Mouse (Mus musculus) liver, embryonic 14.5 days (tissue): ENCODE data around the gene Xntrpc. TPM values are rescaled to one million over a fixed set of nuclear protein-coding genes. Genes with fewer than 3 reads are reported as not detected.

Experiments used
- ATAC-seq: fragments of 200-750 bp; cut with Nextera tagmentation; 2 replicates; pipeline ENCODE4 v1.8.0; 2017; ENCODE audit warnings: moderate number of reproducible peaks, mild to moderate bottlenecking, moderate library complexity; ENCODE audit not compliant: insufficient read depth
- DNase-seq, 3 experiments: peaks; one replicate each; pipeline ENCODE4 v3.0.0-alpha.2; 2012 to 2013; ENCODE audit warnings: low read depth in 3 of 3, low spot score in 3 of 3
- H3K27ac ChIP-seq: fragments of 300-500 bp; sonication (generic); 2 replicates; pipeline ENCODE4 v1.5.1; 2014; ENCODE audit warnings: moderate library complexity, mild to moderate bottlenecking, control low read depth, inconsistent platforms
- H3K27me3 ChIP-seq: fragments of 300-500 bp; sonication (generic); 2 replicates; pipeline ENCODE4 v1.6.1; 2014; ENCODE audit warnings: mild to moderate bottlenecking, low read length, moderate library complexity; ENCODE audit not compliant: control insufficient read depth, insufficient read depth
- H3K36me3 ChIP-seq: fragments of 300-500 bp; sonication (generic); replicated peaks from 2 replicates; pipeline ENCODE4 v1.6.1; 2014; ENCODE audit warnings: low read depth; ENCODE audit not compliant: control insufficient read depth, insufficient read depth
- H3K4me1 ChIP-seq, 2 experiments: fragments of 200-500 bp in 1 of 2; fragments of 300-500 bp in 1 of 2; sonication (generic) in 1 of 2; replicated peaks; 2 replicates each; pipeline ENCODE4 v1.6.1; 2012 to 2014; ENCODE audit warnings: antibody characterized with exemption in 1 of 2, inconsistent platforms in 1 of 2, low read length in 1 of 2; ENCODE audit not compliant: control insufficient read depth in 2 of 2, insufficient read depth in 2 of 2
- H3K4me2 ChIP-seq: fragments of 300-500 bp; sonication (generic); 2 replicates; pipeline ENCODE4 v1.6.1; 2014; ENCODE audit warnings: low read depth, mild to moderate bottlenecking, control low read depth, moderate library complexity
- H3K4me3 ChIP-seq, 2 experiments: fragments of 200-500 bp in 1 of 2; fragments of 300-500 bp in 1 of 2; sonication (generic) in 1 of 2; 2 replicates each; pipeline ENCODE4 v1.5.1; 2012 to 2014; ENCODE audit warnings: low read depth in 2 of 2, low read length in 2 of 2, mild to moderate bottlenecking in 2 of 2, control low read depth in 1 of 2, inconsistent platforms in 1 of 2, moderate library complexity in 1 of 2; ENCODE audit not compliant: insufficient read depth in 1 of 2
- H3K9ac ChIP-seq: fragments of 300-500 bp; sonication (generic); replicated peaks from 2 replicates; pipeline ENCODE4 v1.6.1; 2014; ENCODE audit warnings: mild to moderate bottlenecking, control low read depth, moderate library complexity
- H3K9me3 ChIP-seq: fragments of 300-500 bp; sonication (generic); 2 replicates; pipeline ENCODE4 v1.6.1; 2016; ENCODE audit warnings: low read length, mixed read lengths; ENCODE audit not compliant: control insufficient read depth
- CTCF ChIP-seq: IDR thresholded peaks from 2 replicates; pipeline ENCODE4 v1.5.1; 2016; ENCODE audit warnings: antibody characterized with exemption, low read depth, control low read depth
- EP300 ChIP-seq: IDR thresholded peaks from 2 replicates; pipeline ENCODE4 v1.6.1; 2016; ENCODE audit warnings: antibody characterized with exemption, low read depth
- WGBS: fragments of 180-500 bp; shearing (Covaris S2); extraction: QIAGEN DNeasy Blood & Tissue Kit; methylation state at CpG from one replicate; pipeline ENCODE4 v1.1.7; 2014; ENCODE audit not compliant: insufficient replicate concordance; 5-methylcytosine and 5-hydroxymethylcytosine counted together
- polyA plus RNA-seq, 2 experiments: library from polyadenylated mRNA; depleted of rRNA in 1 of 2; stranded (reverse) in 1 of 2; unstranded in 1 of 2; fragments of >200 nt; fragmentation: Nextera tagmentation in 1 of 2; extraction: Ambion mirVana in 1 of 2; gene quantifications; 2 replicates each; pipeline versions ENCODE4 v1.2.1 to v1.2.3; 2012 to 2014

The Xntrpc gene
- polyA plus RNA-seq (2012; rRNA removed): 1.1 and 1.5 TPM in 2 replicates
- 0.20 and 0.36 TPM in 2 replicates for polyA plus RNA-seq (2014; fragmentation: Nextera tagmentation; extraction: Ambion mirVana)

DNA sequence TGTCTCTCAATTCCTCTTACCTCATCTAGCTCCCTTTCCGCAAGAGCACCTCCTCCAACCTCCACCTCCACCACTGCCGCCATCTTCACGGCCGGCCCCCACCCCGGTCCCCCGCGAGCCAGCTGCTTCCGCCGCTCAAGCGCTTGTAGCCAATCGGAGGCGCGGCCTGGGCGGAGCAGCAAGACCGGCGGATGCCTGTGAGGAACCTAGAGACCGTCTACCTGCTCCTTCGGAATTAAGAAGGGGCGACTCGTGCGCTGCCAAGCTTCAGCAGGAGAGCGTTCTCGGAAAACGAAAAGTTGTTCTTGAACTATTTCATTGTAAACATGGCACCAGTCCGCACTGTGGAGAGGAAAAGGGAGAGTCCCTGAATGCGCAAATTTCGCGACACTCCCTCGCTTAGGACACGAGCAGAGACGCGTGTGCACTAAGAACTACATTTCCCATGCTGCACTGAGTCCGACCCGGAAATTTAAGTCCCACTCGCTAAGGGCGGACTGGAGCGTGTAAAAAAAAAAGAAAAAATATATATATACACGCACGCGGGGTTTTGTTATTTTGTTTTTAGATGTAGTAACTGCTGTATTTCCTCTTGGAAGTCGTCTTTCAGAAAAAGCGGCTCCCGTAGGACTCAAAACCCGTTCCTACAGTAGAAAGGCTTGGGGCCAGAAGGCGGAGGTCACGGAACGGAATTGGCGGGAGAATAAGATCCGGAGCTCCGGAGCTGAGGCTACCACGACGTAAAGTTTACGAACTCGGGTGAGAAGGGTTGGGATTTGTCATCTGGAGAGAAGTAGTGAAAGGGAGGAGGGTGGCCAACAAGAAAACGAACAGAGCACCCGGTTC is at the start of gene Xntrpc, which contains the start of the genes Rnf121 and Xndc1:
Gene Xntrpc, plus strand, starts transcription at position 668 of the 846 bp plus-strand sequence.
Gene Rnf121, minus strand, starts transcription at position 424 of the 846 bp plus-strand sequence.
Gene Xndc1, plus strand, starts transcription at position 466 of the 846 bp plus-strand sequence.
- WGBS: under 1% methylated on average over 56 of the region's 56 CpGs
- Histone ChIP-seq H3K4me3 (peak within 1 kb of the TSS; percentile 77 to 99), H3K27me3 (no peaks in the 10 kb centered on the region), H3K27ac (peak within 1 kb of the TSS; percentile 43), H3K9me3 (no peaks in the 10 kb centered on the region), H3K36me3 (no peaks in the 10 kb centered on the region; the same call in 1 of the 2 replicates), H3K9ac (peak within 1 kb of the TSS; percentile 79), H3K4me2 (peak within 1 kb of the TSS; percentile 93), H3K4me1 (peaks cover 20 to 22% of the 10 kb centered on the region in 2 experiments)
- TF ChIP-seq EP300: no peak
- no peak for TF ChIP-seq CTCF
- ATAC-seq: peak; percentile 98
- peak; percentile 78 to 86 (median 82) for DNase-seq

DNA sequence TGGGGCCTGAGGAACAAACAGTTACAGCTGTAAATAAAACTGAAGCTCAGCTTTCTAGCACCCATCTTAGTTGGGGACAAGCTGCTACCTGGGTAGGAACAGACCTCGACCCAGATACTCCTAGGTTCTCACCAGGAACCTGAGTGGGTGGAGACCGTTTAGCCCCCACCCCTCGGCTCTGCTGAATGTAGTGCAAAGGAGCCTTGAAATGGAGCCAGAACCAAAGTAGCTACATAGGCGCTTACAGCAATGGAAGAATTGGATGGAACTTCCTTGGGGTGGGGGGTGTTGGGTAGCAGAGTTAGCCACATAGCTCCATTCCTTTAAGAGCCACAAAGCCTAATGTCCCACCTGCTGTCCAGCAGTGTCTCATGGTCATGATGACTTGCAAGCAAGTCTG is 48.6 kb upstream of the Xntrpc start:
- DNase-seq (no peak), ATAC-seq (no peak)
- TF ChIP-seq EP300 (no peak), CTCF (no peak)
- H3K9ac ChIP-seq: no peak overlapping the region
- no peaks in the 10 kb centered on the region for H3K9me3 ChIP-seq
- no peak overlapping the region for H3K27ac ChIP-seq
- no peak overlapping the region for H3K4me3 ChIP-seq
- H3K4me2 ChIP-seq: peak overlapping the region; percentile 32; the same call in 1 of the 2 replicates
- 71% methylated on average over 4 of the region's 4 CpGs for WGBS
- no peaks in the 10 kb centered on the region for H3K27me3 ChIP-seq
- H3K36me3 ChIP-seq: peaks cover 63% of the 10 kb centered on the region
- no peaks in the 10 kb centered on the region for H3K4me1 ChIP-seq

DNA sequence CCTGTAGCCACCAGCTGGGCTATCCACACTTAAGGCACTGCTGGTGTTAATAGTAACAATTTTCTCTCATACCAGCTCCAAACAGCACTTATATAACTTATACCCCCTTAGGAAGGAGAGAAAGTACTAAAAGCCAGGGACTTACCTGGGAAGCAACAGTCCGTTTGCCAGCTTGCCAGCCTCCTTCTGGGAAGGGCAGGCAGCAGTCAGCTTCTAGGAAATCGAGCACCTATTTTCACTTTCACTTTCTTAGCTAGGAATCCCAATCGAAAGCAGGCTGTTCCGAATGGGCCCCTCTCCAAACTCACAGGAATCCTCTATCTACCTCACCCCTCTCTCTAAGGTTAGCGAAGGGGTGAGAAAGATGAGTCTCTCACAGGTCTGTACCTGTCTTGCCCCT is 48.1 kb upstream of the Xntrpc start:
- H3K4me1 ChIP-seq: no peaks in the 10 kb centered on the region
- no peaks in the 10 kb centered on the region for H3K27me3 ChIP-seq
- H3K9me3 ChIP-seq: no peaks in the 10 kb centered on the region
- WGBS: 69% methylated on average over 5 of the region's 5 CpGs
- no peak overlapping the region for H3K9ac ChIP-seq
- H3K4me2 ChIP-seq: peak overlapping the region; percentile 32
- peaks cover 59% of the 10 kb centered on the region for H3K36me3 ChIP-seq
- ATAC-seq (no peak), DNase-seq (no peak)
- no peak overlapping the region for H3K27ac ChIP-seq
- no peak overlapping the region for H3K4me3 ChIP-seq
- TF ChIP-seq EP300 (no peak), CTCF (no peak)

DNA sequence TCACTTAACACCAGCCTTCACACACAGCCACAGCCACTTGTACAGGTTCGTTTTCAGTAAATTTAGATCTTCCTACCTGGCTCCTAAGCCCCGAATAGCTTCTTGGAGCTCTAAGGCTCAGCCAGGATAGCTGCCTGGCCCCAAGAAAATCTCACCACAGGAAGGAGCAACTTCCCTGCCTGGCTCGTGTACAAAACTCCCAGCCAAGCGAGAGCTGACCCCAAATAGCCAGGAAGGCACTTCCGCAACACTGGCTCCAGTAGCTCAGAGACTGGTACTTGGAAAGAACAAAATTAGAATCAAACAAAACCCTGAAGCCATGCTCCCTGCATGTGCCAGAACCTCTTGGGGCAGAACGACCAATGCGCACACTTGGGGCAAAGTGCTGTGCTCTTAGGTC is 47.5 kb upstream of the Xntrpc start:
- Histone ChIP-seq H3K4me1 (no peaks in the 10 kb centered on the region), H3K27ac (no peak overlapping the region), H3K4me2 (no peak overlapping the region), H3K9ac (no peak overlapping the region), H3K27me3 (no peaks in the 10 kb centered on the region), H3K36me3 (peaks cover 59% of the 10 kb centered on the region), H3K4me3 (no peak overlapping the region), H3K9me3 (no peaks in the 10 kb centered on the region)
- DNase-seq: no peak
- TF ChIP-seq CTCF (no peak), EP300 (no peak)
- 72% methylated on average over 7 of the region's 7 CpGs for WGBS
- ATAC-seq: no peak

DNA sequence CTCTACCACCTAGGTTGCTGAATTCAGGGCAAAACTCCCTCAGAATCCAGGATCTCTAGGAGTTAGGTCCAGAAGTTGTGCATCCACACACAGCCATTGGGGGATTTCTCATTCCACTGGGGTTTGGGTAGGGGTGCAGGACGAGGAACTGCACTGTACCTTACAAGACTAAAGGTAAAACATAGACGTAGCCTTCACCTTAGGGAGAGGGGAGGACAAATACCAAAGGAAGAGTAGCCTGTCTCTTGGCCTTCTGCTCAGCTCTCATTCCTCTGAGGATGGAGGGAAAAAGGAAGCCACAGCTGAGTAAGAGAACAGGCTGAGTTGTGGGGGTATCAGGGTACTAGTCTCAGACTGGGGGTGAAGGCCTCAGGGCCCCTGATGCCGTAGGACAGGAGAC is 46.9 kb upstream of the Xntrpc start, which contains the start of gene Il18bp:
Gene Il18bp, minus strand, starts transcription at position 101 of the 400 bp plus-strand sequence.
- Histone ChIP-seq H3K36me3 (peaks cover 53% of the 10 kb centered on the region), H3K27ac (no peak within 1 kb of the TSS), H3K27me3 (no peaks in the 10 kb centered on the region), H3K9me3 (no peaks in the 10 kb centered on the region), H3K4me3 (no peak within 1 kb of the TSS), H3K4me1 (no peaks in the 10 kb centered on the region), H3K4me2 (peak within 1 kb of the TSS; percentile 32), H3K9ac (no peak within 1 kb of the TSS)
- WGBS: 75% methylated on average over 3 of the region's 3 CpGs
- DNase-seq: no peak
- ATAC-seq: no peak
- no peak for TF ChIP-seq EP300
